Mouse (Mus musculus) right cerebral cortex, postnatal 10 days (tissue): Measurements from ENCODE around the gene Cyth1.
A peak's percentile ranks its signal among the peaks of the same experiment; 100 is the strongest.

Experiments used
- DNase-seq, 2 experiments: peaks; one replicate each; pipeline ENCODE4 v3.0.0; 2021; ENCODE audit warnings: low spot score in 2 of 2

The Cyth1 gene

DNA sequence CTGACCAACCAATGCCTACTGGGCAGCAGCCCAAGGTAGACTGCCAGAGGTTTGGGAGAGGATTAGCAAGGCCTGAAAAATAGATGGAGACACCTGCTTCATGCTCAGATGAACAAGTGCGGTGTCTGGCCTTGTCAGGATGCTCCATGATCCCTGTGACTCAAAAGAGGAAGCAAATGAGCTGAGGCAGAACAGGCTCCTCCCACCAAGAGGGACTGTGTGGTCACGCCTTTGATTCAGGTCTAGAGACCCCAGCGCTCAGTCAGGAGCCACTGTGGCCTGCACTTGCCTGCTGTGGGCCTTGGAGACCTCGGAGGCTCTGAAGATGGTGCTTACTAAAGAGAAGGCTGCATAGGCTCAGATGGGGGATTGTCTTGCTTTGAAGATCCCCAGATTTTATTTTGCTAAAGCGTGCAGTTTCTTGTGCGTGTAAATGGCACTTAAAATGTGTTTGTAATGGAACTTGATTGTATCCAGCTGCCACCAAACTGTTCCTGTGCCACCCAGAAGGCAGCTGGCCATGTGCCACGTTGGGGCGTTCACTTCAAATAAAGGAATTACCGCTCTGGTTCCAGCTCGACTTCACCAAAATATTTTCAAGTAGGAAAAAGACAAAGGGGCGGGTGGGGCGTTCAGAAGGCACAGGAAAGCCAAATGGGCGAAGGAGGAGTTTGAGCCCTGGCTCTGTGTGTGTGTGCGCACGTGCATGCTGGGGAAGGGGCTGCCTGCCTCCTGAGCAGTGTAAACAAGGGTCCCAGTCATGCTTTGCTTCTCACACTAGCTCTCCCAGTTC lies 6.0 kb upstream of the Cyth1 start:
- DNase-seq = peak; percentile 76 to 81

DNA sequence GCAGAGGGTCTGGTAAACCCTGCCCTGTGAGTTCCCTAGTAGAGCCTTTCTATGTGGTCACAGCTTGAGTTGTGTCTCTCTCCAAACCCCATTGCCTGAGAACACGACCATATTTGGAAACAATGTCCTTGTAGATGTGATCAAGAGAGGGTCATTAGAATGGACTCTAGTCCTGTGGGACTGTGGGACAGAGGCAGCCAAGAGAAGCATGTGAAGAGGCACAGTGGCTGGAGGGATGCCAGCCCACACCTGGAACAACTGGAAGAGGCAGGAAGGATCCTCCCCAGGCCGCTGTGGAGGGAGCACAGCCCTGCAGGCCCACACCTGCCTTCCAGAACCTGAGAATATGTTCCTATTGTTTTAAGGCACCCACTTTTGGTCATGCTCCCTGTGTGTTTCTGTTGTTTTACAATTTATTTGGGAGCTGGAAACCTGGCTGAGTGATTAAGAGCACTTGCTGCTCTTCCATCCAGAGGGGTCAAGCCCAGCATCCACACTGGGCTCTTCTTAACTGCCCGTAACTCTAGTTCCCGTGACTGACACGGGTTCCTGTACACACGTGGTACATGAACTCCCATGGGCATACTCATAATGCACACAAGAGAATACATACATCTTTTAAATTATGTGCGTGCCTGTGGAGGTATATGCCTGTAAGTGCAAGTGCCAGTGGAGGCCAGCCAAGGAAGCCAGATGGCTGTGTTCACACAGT lies 5.2 kb upstream of the Cyth1 start:
- no peak for DNase-seq

DNA sequence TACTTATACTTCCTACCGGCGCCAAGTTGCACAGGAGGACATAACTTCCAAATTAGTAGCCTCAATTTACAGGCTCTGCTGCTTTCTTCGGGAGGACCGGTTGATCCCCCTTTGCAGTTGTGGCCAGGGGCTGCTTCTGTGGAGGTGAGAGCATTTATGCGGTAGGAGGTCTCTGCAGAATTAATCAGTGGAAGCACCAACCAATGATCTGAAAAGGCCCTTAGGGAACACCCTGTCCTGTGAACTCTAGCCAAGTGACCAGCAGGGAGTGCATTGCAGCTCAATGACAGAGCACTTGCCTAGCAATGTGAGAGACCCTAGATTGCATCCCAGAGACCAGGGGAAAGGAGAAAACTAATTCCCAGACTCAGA lies 606 bp upstream of the Cyth1 start:
- peak; percentile 53 to 62 for DNase-seq

DNA sequence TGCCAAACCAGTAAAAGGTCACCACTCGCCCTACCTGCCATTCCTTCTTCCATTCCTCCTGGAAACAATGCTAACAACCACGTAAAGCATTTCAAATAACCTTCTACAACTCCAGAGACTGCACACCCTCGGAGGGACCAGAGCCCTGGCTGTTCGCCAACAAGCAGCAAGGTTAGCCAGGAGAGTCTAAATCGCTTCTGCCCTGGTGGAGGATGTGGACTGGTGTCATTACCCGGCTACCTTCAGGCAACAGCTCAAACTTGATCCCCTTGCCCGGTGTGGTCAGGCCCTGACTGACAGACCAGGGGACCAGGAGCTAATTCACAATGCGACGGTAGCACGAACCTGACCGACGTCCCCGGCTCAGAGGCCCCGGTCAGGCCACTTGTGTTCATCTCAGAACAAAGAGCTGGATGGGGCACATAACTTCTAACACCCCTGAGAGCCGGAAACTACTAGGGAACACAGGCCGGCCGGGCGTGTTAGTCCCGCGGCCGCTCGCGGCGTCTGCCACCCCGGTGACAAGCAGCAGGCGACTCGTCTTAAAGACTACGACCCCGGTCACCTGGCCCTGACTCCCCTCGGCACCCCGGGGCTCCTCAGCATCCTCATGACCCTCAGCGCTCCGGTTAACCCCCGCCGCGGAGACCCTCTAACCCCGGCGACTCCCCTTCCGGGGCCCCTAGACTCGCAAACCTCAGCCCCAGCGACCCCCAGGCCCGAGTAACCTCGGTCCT lies 865 bp downstream of the Cyth1 start:
- peak; percentile 67 to 70 for DNase-seq

DNA sequence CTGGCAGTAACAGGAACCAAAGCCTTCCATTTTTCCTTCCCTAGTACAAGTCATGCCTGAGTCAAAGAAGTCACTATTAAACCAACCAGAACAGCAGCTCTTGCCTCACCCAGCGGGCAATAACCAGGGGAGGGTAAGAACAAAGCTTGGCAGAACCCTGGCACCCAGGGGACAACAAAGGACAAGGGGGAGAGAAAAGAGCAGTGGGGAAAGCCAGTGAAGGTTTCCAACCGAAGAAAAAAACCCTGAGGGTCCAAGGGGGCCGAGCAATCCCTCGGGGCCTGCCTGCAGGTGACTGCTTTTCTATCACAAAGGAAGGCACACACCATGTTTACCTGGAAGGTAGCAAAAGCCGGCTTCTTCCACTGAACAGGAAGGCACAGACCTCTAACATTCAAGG lies 1.7 kb downstream of the Cyth1 start:
- no peak for DNase-seq

DNA sequence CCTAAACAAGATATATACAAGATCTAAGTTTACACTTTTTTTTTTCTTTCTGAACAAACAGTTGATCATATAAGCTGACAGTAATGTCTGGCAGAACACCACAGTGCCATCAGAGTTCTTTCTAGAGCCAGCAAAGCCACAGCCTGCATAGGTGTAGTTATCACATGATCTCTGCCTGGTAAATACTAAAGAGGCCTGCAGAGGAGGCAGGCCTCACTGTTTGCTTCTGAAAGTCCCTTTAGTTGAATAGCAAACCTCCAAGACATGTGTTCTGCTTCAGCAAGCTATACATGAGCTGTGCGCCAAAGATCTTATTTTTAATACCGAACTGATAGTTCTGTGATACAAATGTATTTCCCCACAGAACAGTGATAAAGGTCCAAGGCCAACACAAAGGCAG lies 3.3 kb downstream of the Cyth1 start:
- no peak for DNase-seq

DNA sequence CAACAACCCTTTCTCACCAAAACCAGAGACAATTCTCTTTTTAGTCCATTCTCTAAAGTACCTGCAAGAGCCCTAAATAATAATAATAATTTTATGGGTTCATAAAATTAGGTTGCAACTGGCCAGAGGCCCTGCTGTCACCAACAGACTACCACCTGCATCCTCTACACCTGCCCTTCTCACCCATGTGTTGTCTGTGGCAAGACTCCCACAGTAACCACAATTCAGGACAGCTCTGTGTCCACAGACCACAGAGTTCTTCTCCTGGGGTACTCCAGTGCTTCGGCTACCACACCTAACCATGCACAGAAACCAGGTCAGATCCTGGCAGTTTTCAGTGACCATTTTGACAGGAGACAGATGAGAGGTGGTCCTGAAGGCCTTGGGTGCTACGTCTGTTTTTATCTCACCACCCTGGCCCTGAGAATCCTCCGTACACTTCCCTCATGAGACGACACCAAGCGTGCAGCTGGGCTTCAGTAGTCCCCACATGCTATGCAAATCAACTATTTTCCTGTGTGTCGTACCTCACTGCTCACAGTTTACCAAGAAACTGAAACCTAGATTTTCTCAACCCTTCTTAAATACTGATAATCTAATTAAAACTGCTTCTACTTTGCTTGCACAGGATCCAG lies 4.6 kb downstream of the Cyth1 start:
- DNase-seq = no peak

DNA sequence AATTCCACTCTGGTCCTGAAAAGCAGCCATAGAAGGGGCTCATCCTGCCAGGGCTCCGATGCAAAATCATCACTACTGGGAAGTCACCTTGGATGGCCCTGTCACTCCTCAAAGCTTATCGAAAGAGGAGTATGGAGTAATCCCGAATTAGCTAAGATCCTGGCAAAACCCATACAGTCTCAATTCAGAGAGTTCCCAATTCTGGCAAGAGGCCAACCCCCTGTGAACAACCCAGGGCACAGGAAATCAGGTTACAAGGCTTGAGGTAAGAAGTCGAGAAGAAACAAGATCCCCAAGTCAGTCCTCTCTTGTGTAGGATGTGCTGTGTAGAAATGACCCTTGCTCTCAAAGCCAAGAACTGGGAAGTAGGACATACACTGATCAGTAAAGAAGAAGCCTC lies 5.9 kb downstream of the Cyth1 start:
- no peak for DNase-seq

DNA sequence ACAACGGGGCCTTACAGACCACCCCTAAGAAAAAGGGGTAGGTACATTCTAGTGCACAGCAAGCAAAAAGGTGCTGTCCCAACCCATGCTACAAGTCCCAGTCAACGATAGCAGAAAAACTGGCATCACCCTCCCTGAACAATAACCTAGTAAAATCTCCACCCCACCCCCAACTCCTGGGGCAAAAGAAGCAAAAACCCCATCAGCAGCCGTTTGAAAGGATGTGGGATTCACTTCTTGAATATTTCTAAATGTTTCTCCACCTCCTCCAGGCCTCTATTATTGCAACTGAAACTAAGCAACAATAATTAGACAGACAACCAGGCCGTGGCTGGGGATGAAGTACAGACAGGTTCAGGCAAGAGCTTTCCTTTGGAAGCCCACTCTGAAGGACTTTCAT lies 8.0 kb downstream of the Cyth1 start:
- no peak for DNase-seq

DNA sequence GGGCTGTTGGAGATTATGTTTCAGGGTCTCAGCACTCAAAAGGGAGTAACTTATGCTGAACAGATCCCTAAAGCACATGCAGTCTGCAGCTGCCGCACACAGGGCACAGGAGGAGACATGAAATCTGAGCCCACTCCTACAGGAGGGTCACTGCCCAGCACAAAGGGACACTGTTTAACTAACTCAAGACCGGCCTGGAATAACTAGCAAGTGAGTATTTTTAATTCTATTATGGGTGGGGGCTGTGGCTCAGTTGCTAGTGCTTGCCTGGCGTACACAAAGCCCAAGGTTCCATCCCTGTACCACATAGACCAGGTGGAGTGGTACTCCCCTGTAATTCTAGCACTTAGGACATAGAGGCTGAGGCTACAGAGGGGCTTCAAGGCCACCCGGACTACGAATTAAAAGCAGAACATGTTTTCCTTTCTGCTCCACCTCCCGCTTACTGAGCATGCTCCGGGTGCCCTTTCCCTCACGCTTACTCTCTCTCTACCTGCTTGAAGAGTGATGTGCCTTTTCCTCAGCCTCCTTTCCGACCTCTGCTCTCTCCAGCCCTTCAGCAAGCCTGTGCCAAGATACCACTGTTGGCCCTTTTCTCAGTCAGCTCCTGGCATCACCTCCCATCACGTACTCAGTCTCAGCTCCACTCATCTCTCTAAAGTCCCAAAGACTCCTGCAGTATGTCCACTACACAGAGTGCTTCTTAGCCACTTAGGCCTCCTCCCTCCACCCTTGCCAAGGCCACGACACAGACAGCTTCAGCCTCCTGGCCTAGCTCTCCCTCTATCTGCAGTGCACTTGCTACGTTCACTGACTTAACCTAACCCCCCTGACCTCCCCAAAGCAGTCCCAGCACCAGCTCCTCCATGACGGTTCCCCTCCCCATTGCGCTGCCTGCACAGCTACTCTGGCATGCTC lies 8.9 kb downstream of the Cyth1 start:
- DNase-seq = no peak

DNA sequence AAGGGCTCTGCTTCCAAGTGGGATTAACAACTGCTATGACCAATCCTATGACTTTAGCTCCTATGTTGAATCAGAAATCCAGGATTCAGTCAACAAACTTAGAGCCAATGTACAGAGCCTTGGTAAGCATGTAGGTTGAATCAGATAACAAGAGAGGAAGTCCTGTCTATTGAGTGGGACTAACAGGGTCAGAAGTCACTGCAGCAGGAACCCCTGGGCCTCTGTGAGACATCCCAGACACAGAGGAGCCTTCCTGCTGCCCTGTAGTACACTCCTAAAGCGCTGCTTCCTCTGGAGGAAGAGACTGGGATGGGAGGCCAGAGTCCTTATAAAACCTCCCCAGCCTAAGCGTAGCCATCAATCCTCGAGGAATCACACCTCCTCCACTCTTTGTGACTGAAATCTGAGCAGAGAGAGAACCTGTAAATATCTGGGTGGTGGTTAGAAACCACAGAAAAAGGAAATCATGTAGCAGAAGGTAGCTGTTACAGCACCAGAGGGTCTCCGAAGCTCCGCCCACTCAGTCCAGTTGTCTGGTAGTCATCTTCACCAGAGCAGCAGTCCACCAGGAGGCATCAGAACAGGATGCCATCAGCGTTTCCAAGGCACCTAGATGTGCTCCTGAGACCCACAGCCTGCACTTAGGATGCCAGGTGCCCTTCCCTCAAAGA lies 11.7 kb downstream of the Cyth1 start:
- peak in 1 of 2 experiments; percentile 33 for DNase-seq

DNA sequence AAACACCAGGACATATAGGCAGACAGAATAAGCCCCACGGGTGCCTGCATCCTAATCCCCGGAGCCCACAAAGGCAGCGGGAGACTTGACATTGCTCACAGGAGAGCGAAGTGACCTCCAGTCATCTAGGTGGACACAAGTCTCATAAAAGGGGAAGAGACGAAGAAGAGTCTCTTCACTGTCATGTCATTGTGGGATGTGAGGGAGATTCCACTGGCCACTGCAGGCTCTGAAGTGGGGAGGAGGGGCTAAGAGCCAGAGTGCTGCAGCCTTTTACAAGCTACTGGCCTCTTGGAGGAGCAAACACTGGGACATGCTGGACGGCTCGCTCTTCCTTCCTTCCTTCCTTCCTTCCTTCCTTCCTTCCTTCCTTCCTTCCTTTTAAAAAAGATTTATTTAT lies 13.5 kb downstream of the Cyth1 start:
- no peak for DNase-seq

DNA sequence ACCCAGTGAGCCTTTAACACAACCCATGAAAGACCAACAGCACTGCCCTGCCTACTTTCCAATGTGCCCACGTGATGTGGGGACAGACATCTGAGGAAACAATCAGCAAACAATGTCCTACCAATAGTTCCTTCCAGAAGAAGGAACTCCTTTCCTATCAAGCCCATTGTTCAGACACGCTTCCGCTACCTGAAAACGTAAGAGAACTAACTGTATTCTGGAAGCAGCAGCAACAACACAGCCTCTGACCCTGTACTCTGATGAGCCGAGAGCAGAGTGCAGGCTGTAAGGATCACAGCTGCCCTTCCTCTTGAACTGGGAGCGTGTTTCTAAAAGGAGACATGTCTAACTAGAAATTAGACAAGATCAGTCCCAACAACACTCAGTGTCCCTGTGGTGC lies 13.9 kb downstream of the Cyth1 start:
- DNase-seq = no peak

DNA sequence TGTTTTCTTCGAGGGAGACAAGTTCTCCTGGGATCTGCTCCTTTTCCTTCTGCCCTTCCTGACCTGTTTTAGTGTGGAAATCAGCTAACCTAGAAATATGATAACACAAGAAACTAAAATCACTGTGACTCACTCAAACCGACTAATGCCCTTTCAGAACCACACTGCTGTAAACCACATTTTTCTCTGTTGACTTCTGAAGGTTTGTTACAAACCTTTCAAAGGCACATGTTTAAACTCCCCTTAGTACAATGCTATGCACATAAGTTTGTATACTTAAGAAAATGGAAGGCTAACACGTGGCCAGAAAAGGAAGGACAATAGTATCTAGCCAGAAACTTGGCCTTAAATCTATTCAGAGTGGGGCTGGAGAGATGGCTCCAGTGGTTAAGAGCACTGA lies 14.5 kb downstream of the Cyth1 start:
- DNase-seq = no peak

DNA sequence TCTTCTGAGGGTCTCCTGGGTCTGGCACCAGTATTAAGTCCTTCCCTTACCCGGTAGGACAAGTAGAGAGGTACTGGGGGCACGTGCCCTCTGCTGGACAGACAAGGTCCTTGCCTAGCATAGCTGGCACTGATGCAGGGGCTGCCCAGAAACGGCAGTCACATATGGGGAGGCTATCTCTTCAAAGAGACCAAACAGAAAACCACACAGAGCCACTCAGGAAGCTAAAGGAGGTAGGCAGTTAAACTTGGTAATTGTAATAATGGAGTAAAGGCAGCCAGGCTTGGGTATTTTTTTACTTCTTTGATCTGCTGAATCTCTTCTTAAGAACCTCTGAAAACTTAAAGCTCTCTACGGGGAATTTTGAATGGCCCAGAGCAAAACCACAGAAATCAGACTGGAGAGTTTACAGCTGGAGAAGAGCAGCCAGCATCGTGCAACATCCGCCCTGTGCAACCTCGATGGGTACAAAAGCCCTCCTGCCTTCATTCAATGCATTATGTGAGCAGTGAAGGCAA lies 16.0 kb downstream of the Cyth1 start:
- DNase-seq = no peak

DNA sequence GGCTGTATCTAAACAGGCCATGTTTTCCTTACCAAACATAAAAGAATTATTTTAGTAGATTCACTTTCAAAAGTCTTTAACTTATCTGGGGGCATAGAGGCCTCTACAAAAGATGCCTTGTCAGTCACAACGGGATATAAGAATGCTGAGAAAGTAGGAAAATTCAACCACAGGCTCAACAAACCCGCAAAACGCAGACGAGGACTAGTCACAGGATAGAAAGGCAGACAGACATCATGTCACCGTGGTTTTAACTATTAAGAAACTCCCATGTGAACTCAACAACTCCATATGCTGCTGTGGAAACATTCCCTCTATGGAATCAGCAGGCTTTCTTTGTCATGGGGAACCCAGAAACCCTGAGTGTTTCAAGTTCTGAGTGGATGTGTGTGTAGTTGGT lies 18.5 kb downstream of the Cyth1 start:
- DNase-seq = no peak

DNA sequence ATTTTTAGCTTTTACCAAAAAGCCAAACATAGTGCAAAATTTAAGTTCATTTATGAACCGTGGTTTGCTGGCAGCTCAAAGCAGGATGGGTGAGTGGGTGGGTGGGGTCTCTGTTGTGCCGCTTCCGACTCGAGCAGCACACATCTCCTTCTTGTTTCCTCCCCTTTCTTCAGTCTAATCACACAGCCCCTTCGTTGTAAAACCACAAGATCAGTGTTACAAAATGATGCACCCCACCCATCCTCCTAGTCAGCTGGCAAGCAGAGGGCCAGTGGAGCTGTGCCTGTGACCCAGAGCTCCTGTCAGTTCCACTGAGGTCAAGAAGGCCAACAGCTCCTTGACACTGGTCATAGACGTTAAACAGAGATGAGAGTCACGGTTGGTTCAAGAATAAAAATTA lies 20.7 kb downstream of the Cyth1 start:
- DNase-seq = no peak

DNA sequence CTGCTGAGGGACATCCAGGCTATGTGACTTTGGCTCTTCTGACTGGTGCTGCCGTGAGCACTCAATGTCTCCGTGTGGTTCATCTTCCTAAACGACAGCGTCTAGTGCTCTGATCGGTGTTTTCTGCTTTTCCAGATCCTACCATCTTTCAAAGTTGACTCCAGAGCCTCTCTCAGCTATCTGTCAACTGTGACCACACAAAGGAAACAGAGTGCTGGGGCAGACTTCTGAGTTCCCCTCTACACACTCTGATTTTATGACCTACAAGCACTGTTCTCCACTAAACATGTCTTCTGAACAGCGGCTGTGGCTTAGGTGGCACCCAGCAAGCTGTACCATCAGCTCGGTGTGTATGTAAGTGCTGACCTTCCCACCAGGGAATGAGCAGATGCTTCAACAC lies 21.5 kb downstream of the Cyth1 start:
- DNase-seq = no peak

DNA sequence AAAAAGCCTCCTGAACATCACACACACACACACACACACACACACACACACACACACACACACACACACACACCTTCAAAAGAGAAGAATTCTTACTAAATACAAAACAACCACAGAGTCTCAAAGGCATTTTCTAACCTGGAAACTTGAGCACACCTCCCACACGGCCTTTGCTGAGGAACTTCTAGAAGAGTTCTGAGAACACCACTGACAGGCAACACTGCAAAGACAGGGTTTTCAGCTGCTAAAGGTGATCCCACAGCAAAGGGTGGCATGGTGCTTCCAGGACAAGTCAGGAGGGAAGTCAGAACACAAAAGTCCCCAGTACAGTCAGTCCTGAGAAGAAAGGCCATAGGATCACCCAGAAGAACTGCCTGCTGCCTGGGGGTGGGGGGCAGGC lies 22.5 kb downstream of the Cyth1 start:
- DNase-seq = no peak

DNA sequence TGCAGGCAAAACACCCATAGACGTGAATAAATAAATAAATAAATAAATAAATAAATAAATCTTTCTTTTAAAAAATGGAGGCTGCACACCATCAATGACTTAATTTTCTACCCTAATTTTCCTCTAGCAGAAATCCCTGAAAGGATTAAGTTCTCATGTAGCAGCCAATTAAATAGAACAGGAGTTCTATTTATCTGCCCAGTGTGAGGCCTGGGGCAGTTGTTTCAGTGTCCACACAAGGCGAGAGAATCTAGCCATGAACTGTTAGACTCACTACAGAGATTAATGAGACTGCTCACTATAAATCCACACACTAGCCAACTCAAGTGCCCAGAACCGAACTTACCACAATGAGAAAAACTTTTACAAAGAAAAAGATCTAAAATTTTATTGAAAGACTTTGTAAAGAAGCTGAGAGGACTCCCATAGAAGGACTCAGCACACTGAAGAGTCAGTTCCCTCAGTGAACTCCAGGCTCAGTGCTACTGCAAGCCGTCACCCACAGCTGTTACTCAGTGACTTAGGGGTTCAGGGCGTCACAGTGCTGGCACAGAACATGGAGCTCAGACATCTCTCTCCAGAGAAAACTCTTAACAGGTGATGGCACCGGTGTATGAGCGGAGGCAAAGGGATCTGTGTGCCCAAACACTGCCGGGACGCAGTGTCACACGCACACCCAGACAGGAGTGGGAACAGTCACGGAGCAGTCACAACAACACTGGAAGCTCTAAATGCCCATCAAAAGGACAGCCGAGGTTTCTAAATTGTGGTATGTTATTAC lies 23.1 kb downstream of the Cyth1 start:
- DNase-seq = no peak
